Mouse (Mus musculus): ENCODE results near the gene Ska2. TPM values are rescaled to one million over a fixed set of nuclear protein-coding genes. Genes with fewer than 3 reads are reported as not detected.

Ska2 gene
- polyA plus RNA-seq, 1 experiment from 2014 or later, result 110 TPM

MicroRNAs within 50 kb of the gene (microRNA counts, 519-probe panel; counts per million panel counts)
- microRNA mmu-miR-301a, result 6,011 counts per million, percentile 96 among the panel's probes with 10 or more counts

Small RNAs within 50 kb of the gene (microRNA-seq; reads per million reads assigned to microRNA genes)
- gene Mir301, result 3,406 reads per million, percentile 86 among the genes with 10 or more reads in this experiment

Other genes with a start within 250 kb of the Ska2 start
- 7.4 and 7.7 TPM in 2 replicates for gene Ypel2, start 115.5 kb upstream of the Ska2 start, polyA plus RNA-seq (2015; fragmentation: Nextera tagmentation; extraction: Ambion mirVana)
- gene Gdpd1, start 35.2 kb upstream of the Ska2 start, polyA plus RNA-seq (2015; fragmentation: Nextera tagmentation; extraction: Ambion mirVana), result 158 and 161 TPM in 2 replicates
- gene Smg8, start 22.5 kb upstream of the Ska2 start, polyA plus RNA-seq (2015; fragmentation: Nextera tagmentation; extraction: Ambion mirVana), result 20.5 and 22.6 TPM in 2 replicates
- gene Prr11, start 526 bp upstream of the Ska2 start, polyA plus RNA-seq (2015; fragmentation: Nextera tagmentation; extraction: Ambion mirVana), result 7.9 and 8.3 TPM in 2 replicates
- 82.2 and 87.3 TPM in 2 replicates for gene Trim37, start 17.8 kb downstream of the Ska2 start, polyA plus RNA-seq (2015; fragmentation: Nextera tagmentation; extraction: Ambion mirVana)
- 16.8 and 17.4 TPM in 2 replicates for gene Ppm1e, start 249.8 kb downstream of the Ska2 start, polyA plus RNA-seq (2015; fragmentation: Nextera tagmentation; extraction: Ambion mirVana)